ENCODE assay signal across 8 mouse cellular contexts in the genomic region with DNA sequence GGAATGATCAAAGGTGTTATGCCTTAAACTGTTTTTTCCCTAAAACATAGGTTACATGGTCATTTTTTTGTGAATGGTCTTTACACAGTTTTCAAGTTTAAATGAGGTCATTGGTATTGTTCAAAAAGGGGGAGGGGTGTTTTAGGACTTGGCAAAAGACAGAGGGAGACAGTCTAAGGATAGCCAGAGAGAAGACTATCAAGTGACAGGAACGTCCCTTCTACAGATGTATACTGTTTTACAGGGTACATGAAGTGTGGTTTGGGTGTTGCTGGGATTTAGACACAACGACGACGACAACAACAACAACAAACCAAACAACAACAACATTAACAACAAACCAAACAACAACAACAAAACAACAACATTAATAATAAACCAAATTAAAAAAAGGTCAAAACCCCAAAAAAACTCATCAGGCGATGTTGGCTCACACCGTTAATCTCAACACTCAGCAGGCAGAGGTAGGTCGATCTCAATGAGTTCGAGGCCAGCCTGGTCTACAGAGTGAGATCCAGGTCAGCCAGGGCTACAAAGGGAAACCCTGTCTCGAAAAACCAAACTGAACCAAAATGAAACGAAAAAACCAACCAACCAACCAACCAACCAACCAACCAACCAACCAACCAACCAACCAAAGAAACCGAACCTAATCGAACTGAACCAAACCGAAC. TPM values are rescaled to one million over a fixed set of nuclear protein-coding genes. Genes with fewer than 3 reads are reported as not detected.
A peak's percentile ranks its signal among the peaks of the same experiment; 100 is the strongest.
DNase-seq lines count a peak whose midpoint lies in the region; ATAC-seq lines count a peak whose summit lies in the region.

No protein-coding gene starts in this region.

- no peak overlapping the region for H3K27ac ChIP-seq in kidney, embryonic 14.5 days (ENCODE audit: low read depth, low read length)
- H3K27ac ChIP-seq in embryonic facial prominence, embryonic 10.5 days (replicated peaks), result no peak overlapping the region
- H3K27ac ChIP-seq in hindbrain, embryonic 16.5 days (ENCODE audit: low read depth, low read length), result no peak overlapping the region
- no peak overlapping the region for H3K27ac ChIP-seq in midbrain, embryonic 15.5 days

- no peaks in the 10 kb centered on the region for H3K9me3 ChIP-seq in kidney, embryonic 14.5 days (ENCODE audit: control insufficient read depth, low read length)
- H3K9me3 ChIP-seq in embryonic facial prominence, embryonic 10.5 days, result 0 out of 2 replicates have a peak, but pooled peaks cover 3% of the 10 kb centered on the region
- H3K9me3 ChIP-seq in hindbrain, embryonic 16.5 days (ENCODE audit: control insufficient read depth, low read length), result no peaks in the 10 kb centered on the region
- no peaks in the 10 kb centered on the region for H3K9me3 ChIP-seq in midbrain, embryonic 15.5 days

- H3K9ac ChIP-seq in kidney, embryonic 14.5 days (ENCODE audit: low read depth, low read length), result no peak overlapping the region
- H3K9ac ChIP-seq in hindbrain, embryonic 16.5 days (ENCODE audit: low read depth, low read length), result no peak overlapping the region
- peak overlapping the region; percentile 73; the same call in 1 of the 2 replicates for H3K9ac ChIP-seq in midbrain, embryonic 15.5 days

- H3K36me3 ChIP-seq in kidney, embryonic 14.5 days (ENCODE audit: control insufficient read depth, insufficient read depth, low read length), result no peaks in the 10 kb centered on the region
- H3K36me3 ChIP-seq in embryonic facial prominence, embryonic 10.5 days (replicated peaks), result peaks cover 19% of the 10 kb centered on the region
- peaks cover 4% of the 10 kb centered on the region; the same call in 1 of the 2 replicates for H3K36me3 ChIP-seq in hindbrain, embryonic 16.5 days (ENCODE audit: control insufficient read depth, insufficient read depth, low read length)
- no peaks in the 10 kb centered on the region for H3K36me3 ChIP-seq in midbrain, embryonic 15.5 days (replicated peaks)

- peak overlapping the region; percentile 54 for H3K4me3 ChIP-seq in kidney, embryonic 14.5 days (ENCODE audit: low read length)
- H3K4me3 ChIP-seq in embryonic facial prominence, embryonic 10.5 days, result peak overlapping the region; percentile 74
- H3K4me3 ChIP-seq in hindbrain, embryonic 16.5 days (ENCODE audit: low read length), result peak overlapping the region; percentile 61
- H3K4me3 ChIP-seq in midbrain, embryonic 15.5 days, result peak overlapping the region; percentile 71

- no peaks in the 10 kb centered on the region for H3K4me1 ChIP-seq in kidney, embryonic 14.5 days (ENCODE audit: control insufficient read depth, insufficient read depth, low read length)
- peaks cover 6% of the 10 kb centered on the region; the same call in 1 of the 2 replicates for H3K4me1 ChIP-seq in embryonic facial prominence, embryonic 10.5 days
- H3K4me1 ChIP-seq in hindbrain, embryonic 16.5 days (ENCODE audit: control insufficient read depth, insufficient read depth, low read depth, low read length), result peaks cover 3% of the 10 kb centered on the region; the same call in 1 of the 2 replicates
- H3K4me1 ChIP-seq in midbrain, embryonic 15.5 days, result peaks cover 8% of the 10 kb centered on the region

- WGBS in kidney, embryonic 14.5 days, result 63% methylated on average over 13 of the region's 13 CpGs
- WGBS in embryonic facial prominence, embryonic 10.5 days, result 72% methylated on average over 13 of the region's 13 CpGs
- 68% methylated on average over 13 of the region's 13 CpGs for WGBS in hindbrain, embryonic 16.5 days
- 68% methylated on average over 13 of the region's 13 CpGs for WGBS in midbrain, embryonic 15.5 days

- no peaks in the 10 kb centered on the region for H3K27me3 ChIP-seq in kidney, embryonic 14.5 days (ENCODE audit: control insufficient read depth, insufficient read depth, low read length)
- no peaks in the 10 kb centered on the region for H3K27me3 ChIP-seq in embryonic facial prominence, embryonic 10.5 days (replicated peaks; ENCODE audit: low read depth, poor library complexity, severe bottlenecking)
- H3K27me3 ChIP-seq in hindbrain, embryonic 16.5 days (replicated peaks; ENCODE audit: control insufficient read depth, insufficient read depth, low read length), result no peaks in the 10 kb centered on the region
- no peaks in the 10 kb centered on the region for H3K27me3 ChIP-seq in midbrain, embryonic 15.5 days (replicated peaks)

- ATAC-seq in kidney, embryonic 14.5 days (ENCODE audit: low FRiP score, low TSS enrichment), result peak; percentile 68
- peak; percentile 55 for ATAC-seq in hindbrain, embryonic 16.5 days
- peak; percentile 73 for ATAC-seq in midbrain, embryonic 15.5 days (replicated peaks)

- intact Hi-C loops in gastrocnemius, postnatal 14 days (cut with DNase I; ENCODE audit: low total_unique reads), result no loop called here
- intact Hi-C loops in gastrocnemius, postnatal 36 days (cut with DNase I), result no loop called here

- no peak overlapping the region for H3K4me2 ChIP-seq in kidney, embryonic 14.5 days (replicated peaks; ENCODE audit: low read depth, low read length)
- H3K4me2 ChIP-seq in hindbrain, embryonic 16.5 days (ENCODE audit: low read length), result peak overlapping the region; percentile 70
- peak overlapping the region; percentile 65 for H3K4me2 ChIP-seq in midbrain, embryonic 15.5 days

- DNase-seq in kidney, postnatal 14 days, result no peak
- DNase-seq in embryonic facial prominence, embryonic 10.5 days (ENCODE audit: low spot score), result no peak
- no peak for DNase-seq in MN1 (ENCODE audit: low spot score)
- DNase-seq in gastrocnemius, postnatal 14 days, result no peak
- no peak for DNase-seq in gastrocnemius, postnatal 36 days

RNA-seq across cellular contexts. Expression of gene Gramd1a, which starts 52.0 kb away (rescaled TPM):
- 50.3 and 61.9 TPM in 2 replicates for polyA plus RNA-seq in kidney, embryonic 14.5 days (2014; fragmentation: Nextera tagmentation; extraction: Ambion mirVana)
- 96.1 and 102 TPM in 2 replicates for polyA plus RNA-seq in embryonic facial prominence, embryonic 10.5 days (2016; fragmentation: Nextera tagmentation; extraction: Ambion mirVana)
- 203 and 222 TPM in 2 replicates for polyA plus RNA-seq in hindbrain, embryonic 16.5 days (2015; fragmentation: Nextera tagmentation; extraction: Ambion mirVana)
- polyA plus RNA-seq in midbrain, embryonic 15.5 days (2015; fragmentation: Nextera tagmentation; extraction: Ambion mirVana), result 262 and 274 TPM in 2 replicates
- 10 to 100 TPM; 23.9 to 36.8 TPM for total RNA-seq in gastrocnemius, postnatal 14 days (2021)
- 10 to 100 TPM; 36.2 to 45.2 TPM for total RNA-seq in gastrocnemius, postnatal 36 days (2021)
